Mouse (Mus musculus) midbrain, embryonic 11.5 days (tissue): ENCODE results near the gene Map7d1. TPM values are rescaled to one million over a fixed set of nuclear protein-coding genes. Genes with fewer than 3 reads are reported as not detected.

Experiments used
- ATAC-seq: fragments of 200-750 bp; cut with Nextera tagmentation; 2 replicates; pipeline ENCODE4 v1.8.0; 2017; ENCODE audit warnings: moderate TSS enrichment, moderate library complexity; ENCODE audit not compliant: low FRiP score
- DNase-seq: peaks from one replicate; pipeline ENCODE4 v3.0.0; 2015; ENCODE audit warnings: low spot score; ENCODE audit errors: missing footprints
- H3K27ac ChIP-seq: fragments of 300-500 bp; sonication (generic); 2 replicates; pipeline ENCODE4 v1.5.1; 2014; ENCODE audit warnings: low read depth, low read length
- H3K27me3 ChIP-seq: fragments of 300-500 bp; sonication (generic); 2 replicates; pipeline ENCODE4 v1.6.1; 2014; ENCODE audit warnings: mild to moderate bottlenecking, low read length, moderate library complexity, mixed read lengths; ENCODE audit not compliant: control insufficient read depth, insufficient read depth
- H3K36me3 ChIP-seq: fragments of 300-500 bp; sonication (generic); 2 replicates; pipeline ENCODE4 v1.6.1; 2014; ENCODE audit warnings: mild to moderate bottlenecking, low read length, moderate library complexity, mixed read lengths; ENCODE audit not compliant: control insufficient read depth, insufficient read depth
- H3K4me1 ChIP-seq: fragments of 300-500 bp; sonication (generic); 2 replicates; pipeline ENCODE4 v1.6.1; 2014; ENCODE audit warnings: low read length; ENCODE audit not compliant: control insufficient read depth, insufficient read depth
- H3K4me2 ChIP-seq: fragments of 300-500 bp; sonication (generic); 2 replicates; pipeline ENCODE4 v1.6.1; 2014; ENCODE audit warnings: mild to moderate bottlenecking, moderate library complexity
- H3K4me3 ChIP-seq: fragments of 300-500 bp; sonication (generic); 2 replicates; pipeline ENCODE4 v1.5.1; 2014; ENCODE audit warnings: low read depth, low read length
- H3K9ac ChIP-seq: fragments of 300-500 bp; sonication (generic); 2 replicates; pipeline ENCODE4 v1.6.1; 2014; ENCODE audit warnings: low read length
- H3K9me3 ChIP-seq: fragments of 300-500 bp; sonication (generic); 2 replicates; pipeline ENCODE4 v1.6.1; 2016; ENCODE audit warnings: low read length; ENCODE audit not compliant: control insufficient read depth
- WGBS: fragments of 180-500 bp; shearing (Covaris S2); extraction: QIAGEN DNeasy Blood & Tissue Kit; methylation state at CpG from one replicate; pipeline ENCODE4 v1.1.7; 2014; 5-methylcytosine and 5-hydroxymethylcytosine counted together
- polyA plus RNA-seq: library from polyadenylated mRNA; unstranded; fragments of >200 nt; fragmentation: Nextera tagmentation; extraction: Ambion mirVana; gene quantifications from 2 replicates; pipeline ENCODE4 v1.2.1, GENCODE M21; 2014

Map7d1 gene
- polyA plus RNA-seq, 1 experiment from 2014 or later = 68.7 TPM

DNA sequence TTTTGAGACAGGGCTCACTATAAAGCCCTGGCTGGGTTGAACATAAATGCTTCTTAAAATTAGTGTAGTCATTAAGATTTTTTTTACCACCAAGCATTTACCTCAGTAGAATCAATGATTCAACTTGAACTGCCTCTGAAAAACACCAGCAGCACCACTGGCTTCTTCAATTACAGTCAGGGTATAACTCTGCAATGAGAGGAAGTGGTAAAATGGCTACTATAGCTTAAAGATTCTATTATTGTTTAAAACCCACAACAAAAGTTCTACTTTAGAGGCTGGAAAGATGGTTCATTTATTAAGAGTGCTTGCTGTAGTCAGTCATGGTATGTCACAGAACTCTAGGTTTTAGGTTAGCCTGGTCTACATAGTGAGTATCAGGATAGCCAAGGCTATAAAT, 61.9 kb downstream of the Map7d1 start:
- Histone ChIP-seq H3K27me3 (no peaks in the 10 kb centered on the region), H3K4me1 (no peaks in the 10 kb centered on the region), H3K9me3 (no peaks in the 10 kb centered on the region), H3K27ac (no peak overlapping the region), H3K4me2 (no peak overlapping the region), H3K4me3 (no peak overlapping the region), H3K9ac (no peak overlapping the region), H3K36me3 (peaks cover 4% of the 10 kb centered on the region)
- DNase-seq (no peak), ATAC-seq (no peak)

GRCm38 (mm10) chr4:126190636-126191035, 65.5 kb downstream of the Map7d1 start:
- Histone ChIP-seq H3K9me3 (no peaks in the 10 kb centered on the region), H3K4me2 (no peak overlapping the region), H3K4me1 (no peaks in the 10 kb centered on the region), H3K27me3 (no peaks in the 10 kb centered on the region), H3K27ac (no peak overlapping the region), H3K4me3 (no peak overlapping the region), H3K36me3 (peaks cover 4% of the 10 kb centered on the region), H3K9ac (no peak overlapping the region)
- 88% methylated on average over 2 of the region's 2 CpGs for WGBS
- no peak for DNase-seq
- no peak for ATAC-seq

- Histone ChIP-seq H3K27me3 (no peaks in the 10 kb centered on the region), H3K9me3 (no peaks in the 10 kb centered on the region), H3K4me1 (no peaks in the 10 kb centered on the region), H3K27ac (no peak overlapping the region), H3K4me2 (no peak overlapping the region), H3K9ac (no peak overlapping the region), H3K4me3 (no peak overlapping the region), H3K36me3 (0 out of 2 replicates have a peak, but pooled peaks cover 2% of the 10 kb centered on the region)
- 92% methylated on average over 3 of the region's 3 CpGs for WGBS
- DNase-seq = no peak
- ATAC-seq = no peak
Measured at GRCm38 (mm10) chr4:126187096-126187495, 69.0 kb downstream of the Map7d1 start.

GRCm38 (mm10) chr4:126183034-126183433, 73.1 kb downstream of the Map7d1 start:
- no peak overlapping the region for H3K4me2 ChIP-seq
- H3K36me3 ChIP-seq = peaks cover 5% of the 10 kb centered on the region; the same call in 1 of the 2 replicates
- no peaks in the 10 kb centered on the region for H3K4me1 ChIP-seq
- H3K4me3 ChIP-seq = no peak overlapping the region
- WGBS = 95% methylated on average over 5 of the region's 5 CpGs
- H3K9ac ChIP-seq = no peak overlapping the region
- H3K9me3 ChIP-seq = no peaks in the 10 kb centered on the region
- no peaks in the 10 kb centered on the region for H3K27me3 ChIP-seq
- DNase-seq (no peak), ATAC-seq (no peak)
- H3K27ac ChIP-seq = no peak overlapping the region

Other genes starting within 250 kb of the Map7d1 start
- gene Csf3r, start 231.8 kb downstream of the Map7d1 start, polyA plus RNA-seq = 0.26 and 0.59 TPM in 2 replicates
- 140 and 155 TPM in 2 replicates for gene Mrps15, start 209.4 kb downstream of the Map7d1 start, polyA plus RNA-seq
- gene Oscp1, start 197.8 kb downstream of the Map7d1 start, polyA plus RNA-seq = 22.5 and 25.9 TPM in 2 replicates
- 40.8 and 45.7 TPM in 2 replicates for gene Lsm10, start 159.7 kb downstream of the Map7d1 start, polyA plus RNA-seq
- gene Stk40, start 152.4 kb downstream of the Map7d1 start, polyA plus RNA-seq = 20.8 and 25.4 TPM in 2 replicates
- 22.4 and 24.8 TPM in 2 replicates for gene Eva1b, start 108.6 kb downstream of the Map7d1 start, polyA plus RNA-seq
- 1.4 TPM in 2 replicates for gene Sh3d21, start 92.9 kb downstream of the Map7d1 start, polyA plus RNA-seq
- 192 and 219 TPM in 2 replicates for gene Thrap3, start 53.6 kb downstream of the Map7d1 start, polyA plus RNA-seq
- gene Trappc3, start 6.0 kb upstream of the Map7d1 start, polyA plus RNA-seq = 37.1 and 38.9 TPM in 2 replicates
- gene Col8a2, start 30.4 kb upstream of the Map7d1 start, polyA plus RNA-seq = 9.1 and 9.5 TPM in 2 replicates
- 36.4 and 45.0 TPM in 2 replicates for gene Adprhl2, start 65.4 kb upstream of the Map7d1 start, polyA plus RNA-seq
- gene Tekt2, start 69.3 kb upstream of the Map7d1 start, polyA plus RNA-seq = 1.8 and 2.2 TPM in 2 replicates
- gene Ago3, start 173.2 kb upstream of the Map7d1 start, polyA plus RNA-seq = 12.2 and 13.3 TPM in 2 replicates
- 27.8 and 28.4 TPM in 2 replicates for gene Ago1, start 212.2 kb upstream of the Map7d1 start, polyA plus RNA-seq